In the genomic region with DNA sequence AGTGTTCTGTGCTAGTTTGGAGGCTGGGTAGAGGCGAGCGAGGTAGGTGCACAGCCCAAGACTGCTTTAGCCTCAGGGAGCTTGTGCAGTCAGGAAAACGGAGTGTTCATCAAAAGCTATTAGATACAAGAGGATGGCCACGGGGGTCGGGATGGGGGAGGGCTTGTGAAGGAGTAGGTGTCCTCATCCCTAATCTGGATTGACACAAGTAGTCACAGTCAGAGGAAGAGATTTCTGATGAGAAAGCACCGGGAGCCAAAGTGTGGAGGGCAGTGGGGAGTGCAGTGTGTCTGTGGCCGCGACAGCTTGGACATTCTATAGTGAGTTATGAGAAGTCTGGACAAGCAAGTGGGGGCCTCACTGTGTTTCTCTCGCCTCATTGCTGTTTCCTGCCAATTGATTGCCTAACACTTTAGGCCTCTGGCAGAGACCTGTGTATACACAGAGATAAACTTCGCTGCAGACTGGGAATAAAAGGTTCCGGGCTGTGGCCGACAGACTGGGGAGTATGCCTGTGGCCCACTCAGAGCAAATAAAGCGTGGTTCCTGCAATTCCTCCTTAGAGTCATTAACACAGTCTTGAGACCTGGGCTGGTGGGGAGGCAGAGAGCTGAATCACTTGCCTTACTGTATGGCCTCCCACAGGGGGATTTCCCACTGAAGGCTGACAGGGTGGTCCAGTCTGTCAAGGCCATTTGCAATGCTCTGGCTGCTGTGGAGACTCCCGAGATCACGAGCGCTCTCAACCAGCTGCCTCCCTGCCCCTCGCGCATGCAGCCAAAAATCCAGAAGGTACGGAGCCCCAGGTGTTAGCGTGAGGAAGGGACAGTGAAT, we compare ENCODE assay signal across 9 mouse cellular contexts. TPM values are rescaled to one million over a fixed set of nuclear protein-coding genes. Genes with fewer than 3 reads are reported as not detected.
DNase-seq lines count a peak whose midpoint lies in the region; ATAC-seq and TF ChIP-seq lines count a peak whose summit lies in the region.
"Had no signal": no experiment of that assay in that cellular context is flagged by ENCODE, and none has a peak within 500 bp of the region (broad histone marks: within the 10 kb centered on the region; RNA-seq: fewer than 3 reads in every experiment).

No protein-coding gene starts in this region.

- no peaks in the 10 kb centered on the region for H3K36me3 ChIP-seq in liver, embryonic 13.5 days
- H3K36me3 ChIP-seq in stomach, postnatal 0 days (ENCODE audit: control insufficient read depth, insufficient read depth, low read length): peaks cover 4% of the 10 kb centered on the region; the same call in 1 of the 2 replicates

- H3K27me3 ChIP-seq in liver, embryonic 13.5 days: peaks cover 4% of the 10 kb centered on the region; the same call in 1 of the 2 replicates
- no peaks in the 10 kb centered on the region for H3K27me3 ChIP-seq in stomach, postnatal 0 days (ENCODE audit: control insufficient read depth, insufficient read depth, low read length)

- 34% methylated on average over 20 of the region's 20 CpGs for WGBS in liver, embryonic 13.5 days (ENCODE audit: insufficient replicate concordance)
- 27% methylated on average over 20 of the region's 20 CpGs for WGBS in stomach, postnatal 0 days

- H3K4me1 ChIP-seq in liver, embryonic 13.5 days (replicated peaks): peaks cover 37% of the 10 kb centered on the region
- H3K4me1 ChIP-seq in stomach, postnatal 0 days (replicated peaks; ENCODE audit: control insufficient read depth, insufficient read depth): 0 out of 2 replicates have a peak, but pooled peaks cover 4% of the 10 kb centered on the region

- peak; percentile 48 for DNase-seq in urinary bladder, postnatal 14 days (ENCODE audit: low spot score)
- no peak for DNase-seq in urinary bladder, postnatal 10 days (ENCODE audit: low spot score)
- DNase-seq in heart, adult 9 months (ENCODE audit: low spot score in 2 of 2): peak; percentile 73 to 77
- no peak for DNase-seq in liver, embryonic 13.5 days
- DNase-seq in stomach, postnatal 0 days (ENCODE audit: low spot score): peak; percentile 79
- no peak for DNase-seq in frontal cortex, postnatal 14 days (ENCODE audit: low spot score in 2 of 2)
- DNase-seq in thymus, postnatal 25 days: no peak
- DNase-seq in left cerebral cortex, adult 18-20 months (ENCODE audit: low spot score in 2 of 2): no peak

- H3K9ac ChIP-seq in liver, embryonic 13.5 days: no peak overlapping the region
- no peak overlapping the region; the same call in 1 of the 2 replicates for H3K9ac ChIP-seq in stomach, postnatal 0 days (ENCODE audit: low read length)

- TF ChIP-seq EP300 in stomach, postnatal 0 days (optimal IDR thresholded peaks at IDR 0.05): no peak

- H3K27ac ChIP-seq in liver, embryonic 13.5 days: no peak overlapping the region; the same call in 1 of the 2 replicates
- peak overlapping the region; percentile 88 for H3K27ac ChIP-seq in stomach, postnatal 0 days (replicated peaks)

- no peak overlapping the region for H3K4me3 ChIP-seq in liver, embryonic 13.5 days (replicated peaks)
- H3K4me3 ChIP-seq in stomach, postnatal 0 days (ENCODE audit: low read depth, low read length): no peak overlapping the region
- H3K4me3 ChIP-seq: myocyte had no signal

- ATAC-seq in liver, embryonic 13.5 days (ENCODE audit: low read depth): 0 out of 2 replicates have a peak, but pooled peaks have one; percentile 25
- peak; percentile 91 for ATAC-seq in stomach, postnatal 0 days (ENCODE audit: low FRiP score, low TSS enrichment)

- no peak for TF ChIP-seq CTCF in stomach, postnatal 0 days (IDR thresholded peaks at IDR 0.05; ENCODE audit: low read depth)

- no peak overlapping the region for H3K4me2 ChIP-seq in liver, embryonic 13.5 days
- peak overlapping the region; percentile 8; the same call in 1 of the 2 replicates for H3K4me2 ChIP-seq in stomach, postnatal 0 days (replicated peaks; ENCODE audit: low read depth)

- no peaks in the 10 kb centered on the region for H3K9me3 ChIP-seq in liver, embryonic 13.5 days (replicated peaks)
- H3K9me3 ChIP-seq in stomach, postnatal 0 days (ENCODE audit: control insufficient read depth, low read length): no peaks in the 10 kb centered on the region

RNA-seq across cellular contexts. Expression of a gene that starts 31.4 kb away (rescaled TPM):
- 0.82 and 1.2 TPM in 2 replicates for polyA plus RNA-seq in liver, embryonic 13.5 days (2015; fragmentation: Nextera tagmentation; extraction: Ambion mirVana)
- 4.2 and 4.7 TPM in 2 replicates for polyA plus RNA-seq in stomach, postnatal 0 days (2015; fragmentation: Nextera tagmentation; extraction: Ambion mirVana)
- total RNA-seq in left cerebral cortex, adult 18-20 months (2021): 10 to 100 TPM; 14.6 to 15.2 TPM

RNA-seq across cellular contexts. Expression of a gene that starts 46.5 kb away (rescaled TPM):
- 16.6 and 16.8 TPM in 2 replicates for polyA plus RNA-seq in liver, embryonic 13.5 days (2015; fragmentation: Nextera tagmentation; extraction: Ambion mirVana)
- 11.1 and 11.3 TPM in 2 replicates for polyA plus RNA-seq in stomach, postnatal 0 days (2015; fragmentation: Nextera tagmentation; extraction: Ambion mirVana)
- total RNA-seq in left cerebral cortex, adult 18-20 months (2021): 10 to 100 TPM; 76.8 to 77.9 TPM

RNA-seq across cellular contexts. Expression of a gene that starts 54.0 kb away (rescaled TPM):
- polyA plus RNA-seq in liver, embryonic 13.5 days (2015; fragmentation: Nextera tagmentation; extraction: Ambion mirVana): 35.8 and 49.1 TPM in 2 replicates
- polyA plus RNA-seq in stomach, postnatal 0 days (2015; fragmentation: Nextera tagmentation; extraction: Ambion mirVana): 20.7 and 22.3 TPM in 2 replicates
- total RNA-seq in left cerebral cortex, adult 18-20 months (2021): 10 to 100 TPM; 44.6 to 49.3 TPM

Comparison
In these comparisons a context has a peak if more than half of its experiments do, and no peak if none do; other contexts are left out.
1. DNase-seq: peak in urinary bladder, postnatal 14 days (single experiment), heart, adult 9 months (2 of 2) and stomach, postnatal 0 days (single experiment); none in urinary bladder, postnatal 10 days (single experiment), liver, embryonic 13.5 days (single experiment), frontal cortex, postnatal 14 days (0 of 2), thymus, postnatal 25 days (single experiment) and left cerebral cortex, adult 18-20 months (0 of 2).